Mouse (Mus musculus): Measurements from ENCODE around the gene Ranbp17.
A peak's percentile ranks its signal among the peaks of the same experiment; 100 is the strongest.

DNA sequence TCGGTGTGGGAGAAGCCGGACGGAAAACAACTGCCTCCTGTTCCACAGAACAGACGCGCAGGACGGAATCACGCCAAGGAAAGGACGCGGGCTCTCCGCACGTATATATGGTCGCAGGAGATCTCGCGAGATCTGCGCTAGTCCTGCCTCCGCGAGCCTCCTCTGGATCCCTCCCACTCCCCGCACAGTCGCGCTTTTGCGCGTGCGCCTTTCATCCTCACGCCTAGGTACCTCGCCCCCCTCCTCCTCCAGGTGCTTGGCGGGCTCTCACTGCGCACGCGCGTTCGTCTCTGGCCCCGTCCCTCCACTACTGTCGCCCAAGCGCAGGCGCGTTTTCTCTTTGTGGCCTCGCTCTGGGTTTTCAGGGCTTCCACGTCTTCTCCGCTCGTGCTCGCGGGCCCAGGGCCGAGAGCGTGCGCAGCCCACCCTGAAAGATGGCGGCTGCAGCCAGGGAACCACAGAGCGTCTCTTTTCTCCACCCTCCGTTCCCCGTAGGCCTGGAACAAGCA is 350.5 kb downstream of the Ranbp17 start, which contains the start of gene Npm1:
- TF ChIP-seq CTCF (IDR thresholded peaks at IDR 0.05; ENCODE audit: low read depth, low read length), result no peak
- TF ChIP-seq GATA1 (IDR thresholded peaks at IDR 0.05; ENCODE audit: borderline replicate concordance, low read length), result no peak
- TF ChIP-seq POLR2AphosphoS5 (IDR thresholded peaks at IDR 0.05; ENCODE audit: insufficient replicate concordance, low read depth, low read length), result peak; percentile 96; the same call in 1 of the 2 replicates
- TF ChIP-seq TAL1 (conservative IDR thresholded peaks at IDR 0.05; ENCODE audit: low read depth, low read length), result no peak
- no peak for TF ChIP-seq GATA2 (IDR thresholded peaks at IDR 0.05; ENCODE audit: borderline replicate concordance, low read depth, low read length)
